Mouse (Mus musculus): ENCODE results near the gene Vwa5a. TPM values are rescaled to one million over a fixed set of nuclear protein-coding genes. Genes with fewer than 3 reads are reported as not detected.

Gene Vwa5a
- total RNA-seq (2014; rRNA removed) (6.5 and 7.9 TPM in 2 replicates), polyA plus RNA-seq (2015; fragmentation: Nextera tagmentation; extraction: Ambion mirVana) (5.0 and 5.5 TPM in 2 replicates)

DNA sequence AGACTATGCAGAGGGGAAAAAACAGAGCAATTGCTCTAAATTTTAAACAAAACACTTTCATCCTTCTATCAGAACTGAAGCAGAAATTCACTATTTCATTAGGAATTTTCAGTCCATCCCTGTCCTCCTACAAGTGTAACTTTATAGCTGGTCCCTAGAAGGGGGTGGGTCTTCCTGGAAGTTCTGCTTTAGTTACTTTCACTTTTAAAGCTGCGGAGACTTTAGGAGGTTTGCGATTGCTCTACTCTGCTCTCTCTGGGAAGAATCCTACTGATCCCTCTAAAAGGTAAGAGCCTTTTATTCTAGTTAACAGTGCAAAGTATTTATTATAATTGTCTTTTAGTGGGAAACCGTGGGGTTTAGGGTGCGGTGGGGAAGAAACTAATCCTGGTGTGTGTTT lies at the start of gene Vwa5a:
Vwa5a (plus strand) TSS at position 167 of the 400 bp plus-strand sequence.
- peak; percentile 48; the same call in 1 of the 2 replicates for ATAC-seq
- peak; percentile 4 for DNase-seq
- WGBS: 2% methylated on average over 4 of the region's 4 CpGs
- no peaks in the 10 kb centered on the region for H3K4me1 ChIP-seq (ENCODE audit: insufficient read depth)
- H3K9me3 ChIP-seq (ENCODE audit: low read length): no peaks in the 10 kb centered on the region
- no peak for TF ChIP-seq CTCF (IDR thresholded peaks at IDR 0.05; ENCODE audit: low read depth)
- H3K4me3 ChIP-seq (ENCODE audit: low read depth, low read length): peak within 1 kb of the TSS; percentile 37
- no peak within 1 kb of the TSS for H3K27ac ChIP-seq (ENCODE audit: low read depth, low read length)
- H3K9ac ChIP-seq: peak within 1 kb of the TSS; percentile 2; the same call in 1 of the 2 replicates
- no peaks in the 10 kb centered on the region for H3K27me3 ChIP-seq (ENCODE audit: insufficient read depth, low read length)
- H3K4me2 ChIP-seq (ENCODE audit: low read depth): peak within 1 kb of the TSS; percentile 32
- H3K36me3 ChIP-seq (ENCODE audit: insufficient read depth): no peaks in the 10 kb centered on the region

DNA sequence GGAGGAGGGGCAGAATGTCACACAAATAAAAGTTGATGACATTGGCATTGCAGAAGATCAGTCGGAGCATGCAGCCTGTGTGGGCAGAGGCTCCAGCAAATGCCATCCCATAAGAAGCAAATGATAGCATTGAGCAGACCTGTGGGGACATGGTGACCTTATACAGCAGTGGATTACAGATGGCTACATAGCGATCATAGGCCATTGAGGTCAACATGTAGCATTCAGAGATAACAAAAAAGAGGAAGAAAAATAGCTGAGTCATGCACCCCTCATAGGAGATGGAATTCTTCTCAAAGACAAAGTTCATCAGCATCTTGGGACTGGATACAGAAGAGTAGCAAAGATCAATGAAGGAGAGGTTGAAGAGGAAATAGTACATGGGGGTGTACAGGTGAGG lies 45.2 kb upstream of the Vwa5a start:
- no peaks in the 10 kb centered on the region for H3K4me1 ChIP-seq (ENCODE audit: insufficient read depth)
- no peaks in the 10 kb centered on the region for H3K27me3 ChIP-seq (ENCODE audit: insufficient read depth, low read length)
- no peak for DNase-seq
- no peaks in the 10 kb centered on the region for H3K36me3 ChIP-seq (ENCODE audit: insufficient read depth)
- H3K9me3 ChIP-seq (ENCODE audit: low read length): no peaks in the 10 kb centered on the region
- no peak overlapping the region for H3K4me3 ChIP-seq (ENCODE audit: low read depth, low read length)
- TF ChIP-seq CTCF (IDR thresholded peaks at IDR 0.05; ENCODE audit: low read depth): no peak
- no peak for ATAC-seq
- H3K9ac ChIP-seq: no peak overlapping the region
- H3K4me2 ChIP-seq (ENCODE audit: low read depth): no peak overlapping the region
- 89% methylated on average over 2 of the region's 2 CpGs for WGBS
- no peak overlapping the region for H3K27ac ChIP-seq (ENCODE audit: low read depth, low read length)

DNA sequence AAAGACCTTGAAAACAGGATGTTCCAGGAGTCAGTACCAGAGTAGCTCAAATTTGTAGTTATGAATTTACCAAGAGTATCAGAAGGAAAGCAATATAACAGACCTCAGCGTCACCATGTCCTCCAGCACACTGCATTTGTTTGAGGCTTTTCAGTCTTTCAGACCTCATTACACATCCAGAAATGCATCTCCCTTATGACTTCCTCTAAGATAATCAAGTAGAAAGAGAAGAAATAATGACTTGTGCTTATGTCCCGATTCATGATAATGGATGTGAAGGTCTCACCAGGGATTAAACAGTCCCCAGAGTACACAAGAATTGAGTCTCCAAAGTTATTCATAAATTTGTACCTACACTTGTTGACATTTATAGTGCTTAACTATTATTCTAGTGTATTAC lies 43.6 kb upstream of the Vwa5a start, which contains the start of gene Olfr918:
Olfr918 (minus strand) TSS at position 101 of the 400 bp plus-strand sequence.
- WGBS: 90% methylated on average over 2 of the region's 2 CpGs
- Histone ChIP-seq H3K27ac (ENCODE audit: low read depth, low read length) (no peak within 1 kb of the TSS), H3K36me3 (ENCODE audit: insufficient read depth) (no peaks in the 10 kb centered on the region), H3K9ac (no peak within 1 kb of the TSS), H3K4me2 (ENCODE audit: low read depth) (no peak within 1 kb of the TSS), H3K4me1 (ENCODE audit: insufficient read depth) (no peaks in the 10 kb centered on the region), H3K9me3 (ENCODE audit: low read length) (no peaks in the 10 kb centered on the region), H3K27me3 (ENCODE audit: insufficient read depth, low read length) (no peaks in the 10 kb centered on the region), H3K4me3 (ENCODE audit: low read depth, low read length) (no peak within 1 kb of the TSS)
- no peak for TF ChIP-seq CTCF (IDR thresholded peaks at IDR 0.05; ENCODE audit: low read depth)
- ATAC-seq (no peak), DNase-seq (no peak)

DNA sequence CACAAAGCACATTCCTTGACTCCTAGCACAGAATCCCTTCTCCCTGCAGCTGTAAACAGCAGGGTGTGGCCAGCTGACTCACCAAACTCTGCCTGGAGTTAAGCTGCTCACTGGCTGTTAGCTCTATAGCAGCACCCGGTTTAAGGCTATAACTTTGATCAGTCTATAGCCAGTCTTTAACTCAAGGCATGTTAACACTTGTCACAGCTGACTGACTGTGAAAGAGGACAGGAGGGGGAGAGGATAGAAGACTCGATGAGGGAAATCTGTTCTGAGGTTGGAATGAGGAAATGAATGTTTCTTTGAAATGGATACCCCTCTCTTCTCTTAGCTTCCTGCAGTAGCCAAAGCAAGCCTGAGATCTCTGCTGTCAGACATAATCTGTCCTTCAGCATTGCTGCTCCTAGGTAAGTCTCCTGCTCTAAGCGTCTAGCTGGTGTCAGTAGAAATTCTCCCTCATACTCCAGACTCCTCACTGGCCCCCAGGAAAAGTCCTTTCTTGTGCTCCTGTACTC lies 916 bp downstream of the Vwa5a start:
- Histone ChIP-seq H3K9ac (peak overlapping the region; percentile 2; the same call in 1 of the 2 replicates), H3K27me3 (ENCODE audit: insufficient read depth, low read length) (no peaks in the 10 kb centered on the region), H3K4me3 (ENCODE audit: low read depth, low read length) (peak overlapping the region; percentile 37), H3K4me2 (ENCODE audit: low read depth) (peak overlapping the region; percentile 32), H3K9me3 (ENCODE audit: low read length) (no peaks in the 10 kb centered on the region), H3K4me1 (ENCODE audit: insufficient read depth) (no peaks in the 10 kb centered on the region), H3K36me3 (ENCODE audit: insufficient read depth) (no peaks in the 10 kb centered on the region), H3K27ac (ENCODE audit: low read depth, low read length) (no peak overlapping the region)
- WGBS: 2% methylated on average over 3 of the region's 3 CpGs
- DNase-seq (no peak), ATAC-seq (peak; percentile 20; the same call in 1 of the 2 replicates)
- TF ChIP-seq CTCF (IDR thresholded peaks at IDR 0.05; ENCODE audit: low read depth): no peak

DNA sequence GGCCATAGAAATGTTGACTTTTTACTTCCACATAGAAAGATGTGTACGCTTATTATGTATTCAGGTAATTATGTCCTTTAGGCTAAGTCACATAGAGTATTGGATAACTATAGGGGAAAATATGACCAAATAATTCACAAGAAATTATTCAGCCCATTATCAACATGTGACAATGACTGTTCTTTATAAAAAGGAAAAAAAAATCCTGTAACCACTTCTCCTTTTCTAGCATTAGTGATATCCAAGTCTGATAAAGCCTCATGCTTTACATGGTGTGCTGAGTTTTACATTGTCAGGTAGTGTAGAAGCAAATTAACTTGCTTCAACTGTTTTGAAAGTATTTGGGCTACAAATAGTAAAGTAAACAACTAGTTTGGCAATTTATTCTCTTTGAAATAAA lies 6.0 kb downstream of the Vwa5a start:
- no peak overlapping the region for H3K4me3 ChIP-seq (ENCODE audit: low read depth, low read length)
- no peaks in the 10 kb centered on the region for H3K36me3 ChIP-seq (ENCODE audit: insufficient read depth)
- 93% methylated on average over 1 of the region's 1 CpGs for WGBS
- ATAC-seq: no peak
- no peaks in the 10 kb centered on the region for H3K27me3 ChIP-seq (ENCODE audit: insufficient read depth, low read length)
- no peak overlapping the region for H3K9ac ChIP-seq
- no peak for DNase-seq
- no peak overlapping the region for H3K27ac ChIP-seq (ENCODE audit: low read depth, low read length)
- no peaks in the 10 kb centered on the region for H3K4me1 ChIP-seq (ENCODE audit: insufficient read depth)
- no peaks in the 10 kb centered on the region for H3K9me3 ChIP-seq (ENCODE audit: low read length)
- H3K4me2 ChIP-seq (ENCODE audit: low read depth): no peak overlapping the region
- TF ChIP-seq CTCF (IDR thresholded peaks at IDR 0.05; ENCODE audit: low read depth): no peak

DNA sequence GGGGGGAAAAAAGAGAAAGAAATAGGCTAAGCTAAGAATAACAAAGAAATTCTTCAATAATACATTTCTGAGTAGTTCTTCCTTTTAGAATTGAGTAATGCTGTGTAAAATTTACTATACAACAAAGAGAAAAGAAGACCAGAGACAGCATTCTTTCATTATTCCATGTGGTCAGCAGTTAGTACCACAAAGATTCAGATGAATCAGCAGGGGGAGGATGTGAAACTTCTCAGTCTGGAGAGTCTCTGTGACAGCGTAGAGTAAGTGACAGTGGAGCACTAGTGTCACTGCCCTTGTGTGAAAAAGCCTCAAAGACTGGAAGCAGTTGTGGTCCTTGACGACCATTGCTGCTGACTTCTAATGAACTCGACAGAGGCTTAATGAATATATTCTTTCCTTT lies 10.2 kb downstream of the Vwa5a start:
- Histone ChIP-seq H3K36me3 (ENCODE audit: insufficient read depth) (no peaks in the 10 kb centered on the region), H3K9ac (no peak overlapping the region), H3K9me3 (ENCODE audit: low read length) (no peaks in the 10 kb centered on the region), H3K4me2 (ENCODE audit: low read depth) (no peak overlapping the region), H3K27ac (ENCODE audit: low read depth, low read length) (no peak overlapping the region), H3K4me3 (ENCODE audit: low read depth, low read length) (no peak overlapping the region), H3K27me3 (ENCODE audit: insufficient read depth, low read length) (no peaks in the 10 kb centered on the region), H3K4me1 (ENCODE audit: insufficient read depth) (no peaks in the 10 kb centered on the region)
- no peak for ATAC-seq
- no peak for DNase-seq
- TF ChIP-seq CTCF (IDR thresholded peaks at IDR 0.05; ENCODE audit: low read depth): no peak
- 74% methylated on average over 3 of the region's 3 CpGs for WGBS

DNA sequence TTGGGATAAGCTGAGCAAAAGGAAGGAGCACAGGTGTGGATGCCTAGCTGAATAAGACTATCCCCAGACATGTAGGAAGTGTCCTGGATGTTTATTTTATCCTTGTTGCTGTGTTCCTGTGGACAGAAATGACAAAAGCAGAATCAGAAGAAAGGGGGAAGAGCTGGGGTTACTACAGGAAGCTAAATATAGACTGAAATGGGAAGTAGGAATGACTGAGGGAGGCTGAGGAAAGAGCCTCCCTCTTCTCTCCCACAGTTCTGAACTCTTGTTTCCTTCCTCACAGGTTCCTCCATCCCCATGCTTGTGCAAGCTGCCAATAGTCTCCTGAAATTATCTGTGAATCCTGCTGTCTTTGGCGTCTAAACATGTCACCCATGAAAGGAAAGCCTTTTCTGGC lies 23.3 kb downstream of the Vwa5a start:
- Histone ChIP-seq H3K27me3 (ENCODE audit: insufficient read depth, low read length) (no peaks in the 10 kb centered on the region), H3K36me3 (ENCODE audit: insufficient read depth) (no peaks in the 10 kb centered on the region), H3K4me2 (ENCODE audit: low read depth) (no peak overlapping the region), H3K9me3 (ENCODE audit: low read length) (no peaks in the 10 kb centered on the region), H3K27ac (ENCODE audit: low read depth, low read length) (no peak overlapping the region), H3K4me1 (ENCODE audit: insufficient read depth) (no peaks in the 10 kb centered on the region), H3K9ac (no peak overlapping the region), H3K4me3 (ENCODE audit: low read depth, low read length) (no peak overlapping the region)
- 75% methylated on average over 1 of the region's 1 CpGs for WGBS
- no peak for TF ChIP-seq CTCF (IDR thresholded peaks at IDR 0.05; ENCODE audit: low read depth)
- no peak for ATAC-seq
- DNase-seq: no peak

All from forebrain, postnatal 0 days (tissue).